Mouse (Mus musculus): ENCODE measurements around the gene Cish.

Gene Cish

DNA sequence AAGGTAGTCTGAATTCAATTTTAAA is at the start of gene Cish:
Gene Cish, plus strand, starts transcription at position 11 of the 25 bp plus-strand sequence.
- no peak for DNase-seq (ENCODE audit: low spot score in 2 of 2)

DNA sequence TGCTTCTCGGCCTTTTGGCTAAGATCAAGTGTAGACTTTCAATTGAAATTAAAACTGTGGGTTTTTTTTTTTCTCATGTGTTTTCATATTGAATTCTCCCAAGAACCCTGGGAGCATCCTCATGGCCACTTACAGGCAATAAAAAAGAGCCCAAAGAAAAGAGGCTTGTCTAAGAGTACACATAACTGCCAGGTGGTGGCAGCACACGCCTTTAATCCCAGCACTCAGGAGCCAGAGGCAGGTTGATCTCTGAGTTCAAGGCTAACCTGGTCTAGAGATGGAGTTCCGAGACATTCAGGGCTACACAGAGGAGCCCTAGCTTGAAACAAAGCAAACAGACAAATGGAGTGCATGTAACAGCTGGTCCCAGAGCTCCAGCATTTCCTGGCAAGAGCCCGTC is 49.7 kb upstream of the Cish start:
- no peak for DNase-seq (ENCODE audit: low spot score in 2 of 2)

DNA sequence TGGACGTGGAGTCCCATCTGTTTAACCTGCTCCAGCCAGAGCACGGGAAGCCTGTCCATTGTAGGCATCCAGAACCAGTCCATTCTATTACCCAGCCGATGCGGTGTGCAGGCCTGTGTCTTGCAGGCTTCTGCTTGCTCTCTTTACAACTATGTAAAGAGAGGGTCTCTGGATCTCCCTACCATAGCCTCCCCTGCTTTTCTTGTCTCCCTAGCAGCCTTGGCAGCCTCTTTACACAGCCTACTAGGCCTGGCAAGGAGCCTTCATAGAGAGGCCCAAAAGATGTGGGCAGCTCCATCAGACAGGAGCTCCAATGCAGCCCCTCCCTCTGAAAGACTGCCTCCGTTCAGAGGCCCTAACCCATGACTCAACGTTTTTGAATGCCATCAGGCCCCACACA is 46.7 kb upstream of the Cish start:
- DNase-seq (ENCODE audit: low spot score in 2 of 2), result no peak

DNA sequence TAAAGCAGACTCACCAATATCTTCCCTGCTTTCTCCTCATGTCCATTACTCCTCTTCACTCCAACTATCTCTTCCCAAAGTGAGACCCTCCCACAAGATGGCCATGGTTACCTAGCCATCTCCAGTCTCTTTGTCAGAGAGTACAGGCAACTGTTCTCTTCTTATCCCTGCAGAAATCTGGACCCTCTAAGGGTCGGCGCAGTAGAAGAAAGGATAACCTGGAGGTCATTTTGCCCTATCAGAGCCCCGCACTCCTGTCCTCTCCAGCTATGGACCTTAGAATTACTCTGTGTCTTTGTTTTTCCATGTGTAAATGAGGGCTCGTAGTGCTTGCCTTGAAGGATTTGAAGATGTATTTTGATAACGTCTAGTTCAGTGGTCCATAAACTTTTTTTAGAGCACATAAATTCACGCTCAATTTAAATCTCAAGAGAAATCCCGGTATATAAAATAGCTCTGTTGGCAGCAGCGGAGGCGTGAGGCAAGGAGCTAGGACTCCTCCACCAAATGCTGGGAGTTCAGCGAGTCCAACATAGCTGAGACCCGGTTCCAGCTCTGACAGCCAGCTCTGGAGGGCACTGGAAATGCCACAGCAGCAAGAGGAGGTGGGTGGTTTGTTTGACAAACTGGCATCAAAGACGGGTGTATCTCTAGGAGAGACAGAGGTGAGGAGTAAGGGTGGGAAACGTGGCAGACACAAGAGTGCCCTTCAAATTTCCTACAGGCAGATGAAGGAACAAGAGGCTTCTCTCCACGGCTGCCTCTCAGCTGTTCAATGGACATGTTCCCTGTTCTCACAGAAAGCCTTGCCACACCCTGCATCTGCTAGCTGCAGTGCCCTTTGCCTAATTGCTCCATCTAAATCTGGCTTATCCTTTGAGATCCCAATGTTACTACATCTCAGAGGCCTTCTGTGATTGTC is 45.1 kb upstream of the Cish start:
- DNase-seq (ENCODE audit: low spot score in 2 of 2), result no peak

DNA sequence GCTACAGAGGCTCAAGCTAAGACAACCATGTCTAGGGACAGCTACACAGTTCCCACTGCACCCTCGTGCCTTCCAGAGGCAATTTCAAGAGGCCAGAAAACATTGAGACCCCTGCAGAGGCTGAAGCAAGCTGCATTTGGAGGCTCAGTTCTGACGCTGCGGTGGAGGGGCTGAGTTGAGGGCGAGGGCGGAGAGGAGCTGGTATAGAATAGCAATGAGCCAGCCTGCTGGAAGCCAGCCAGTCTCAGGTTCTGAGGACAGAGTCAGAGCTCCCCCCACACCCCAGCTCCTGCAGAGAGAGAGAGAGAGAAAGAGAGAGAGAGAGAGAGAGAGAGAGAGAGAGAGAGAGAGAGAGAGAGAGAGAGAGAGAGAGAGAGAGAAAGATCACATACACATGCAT is 43.7 kb upstream of the Cish start:
- no peak for DNase-seq (ENCODE audit: low spot score in 2 of 2)

DNA sequence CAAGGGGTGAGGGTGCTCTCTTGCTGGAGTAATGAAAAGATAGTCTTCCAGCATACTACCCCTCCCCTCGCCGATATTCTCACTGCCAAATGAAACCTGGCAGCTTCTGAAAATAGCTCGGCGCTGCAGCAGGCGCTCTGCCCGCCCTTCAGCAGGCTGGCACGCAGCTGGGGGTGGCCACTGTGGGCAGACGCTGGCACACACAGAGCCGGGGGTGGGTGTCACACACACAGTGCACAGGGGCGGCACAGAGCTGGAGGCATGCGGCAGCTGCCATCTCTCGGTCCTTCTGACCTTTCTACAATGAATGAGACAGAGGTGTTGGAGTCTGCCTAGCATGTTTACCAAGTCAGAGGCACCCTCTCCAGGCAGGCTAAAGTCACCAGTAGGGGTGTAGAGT is 41.4 kb upstream of the Cish start:
- DNase-seq (ENCODE audit: low spot score in 2 of 2), result no peak

DNA sequence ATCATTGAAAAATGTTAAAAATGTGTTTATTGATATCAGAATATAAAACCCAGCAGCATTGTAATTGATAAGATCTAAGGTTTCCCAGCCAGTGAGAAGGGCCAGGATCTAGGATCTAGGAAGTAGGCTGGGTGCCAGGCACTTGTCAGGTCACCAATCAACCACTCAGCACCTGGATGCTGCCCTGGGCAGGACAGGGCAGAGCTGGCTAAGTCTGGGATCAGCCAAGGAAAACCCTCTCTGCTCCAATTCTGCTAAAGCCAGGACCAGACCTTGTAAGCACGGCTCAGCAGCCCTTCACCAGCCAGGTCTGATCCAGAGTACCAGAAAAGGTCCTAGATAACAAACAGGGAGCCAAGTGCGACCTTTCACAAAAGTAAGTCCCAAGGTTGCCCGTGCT is 40.9 kb upstream of the Cish start:
- no peak for DNase-seq (ENCODE audit: low spot score in 2 of 2)

DNA sequence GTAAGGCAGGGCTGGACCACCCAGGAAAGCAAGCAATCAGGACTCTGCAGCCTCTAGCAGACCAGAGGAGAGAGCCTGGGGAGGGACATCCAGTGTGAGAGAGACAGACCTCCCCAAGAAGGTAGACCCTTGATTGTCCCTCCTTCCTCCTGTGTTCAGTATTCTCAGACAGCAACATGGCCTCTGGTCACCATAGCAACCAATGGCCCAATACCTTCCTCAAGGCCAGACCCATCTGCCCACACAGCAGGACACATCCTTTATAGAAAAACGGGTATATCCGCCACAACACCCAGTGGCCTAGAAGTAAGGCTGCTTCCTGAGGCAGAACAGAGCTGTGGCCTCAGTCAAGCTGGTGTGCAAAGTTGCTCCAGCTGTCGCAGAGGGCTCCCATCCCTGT is 40.2 kb upstream of the Cish start:
- DNase-seq (ENCODE audit: low spot score in 2 of 2), result no peak

DNA sequence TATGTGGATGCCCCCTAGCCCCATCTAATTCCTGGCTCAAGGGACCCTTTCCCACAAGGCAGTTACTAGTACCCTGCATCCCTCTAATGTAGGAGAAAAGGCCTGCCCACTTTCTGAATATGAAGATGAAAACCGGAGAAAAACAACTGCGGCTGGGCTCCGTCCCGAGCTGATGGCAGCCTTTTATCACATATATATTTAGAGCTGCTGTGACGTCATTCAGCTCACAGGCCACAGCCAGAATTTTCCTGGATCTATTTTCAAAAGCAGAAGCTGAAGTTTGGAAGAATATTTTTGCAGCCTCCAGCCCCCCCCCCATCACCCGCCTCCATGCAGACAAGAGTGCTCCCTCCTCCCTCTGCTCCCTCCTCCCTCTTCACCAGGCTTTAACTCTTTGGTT is 36.3 kb upstream of the Cish start:
- no peak for DNase-seq (ENCODE audit: low spot score in 2 of 2)

DNA sequence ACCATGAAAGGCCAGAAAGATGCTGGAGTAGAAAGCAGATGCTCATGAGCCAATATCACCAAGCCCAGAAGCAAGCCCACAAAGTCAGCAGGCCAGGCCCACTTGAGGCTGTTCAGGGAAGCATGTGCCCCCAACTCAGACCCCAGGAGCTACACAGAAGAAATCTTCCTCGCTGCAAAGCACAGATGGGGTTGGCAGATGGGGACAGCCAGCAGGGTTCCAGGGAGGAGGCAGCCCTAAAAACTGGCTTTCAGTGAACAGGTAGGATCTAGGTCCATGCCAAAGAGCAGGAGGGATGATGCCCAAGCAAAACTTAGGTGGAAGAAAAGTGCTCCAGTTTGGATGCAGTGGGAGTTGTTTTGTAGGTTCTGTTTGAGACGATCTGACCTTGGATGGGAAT is 35.4 kb upstream of the Cish start:
- no peak for DNase-seq (ENCODE audit: low spot score in 2 of 2)

DNA sequence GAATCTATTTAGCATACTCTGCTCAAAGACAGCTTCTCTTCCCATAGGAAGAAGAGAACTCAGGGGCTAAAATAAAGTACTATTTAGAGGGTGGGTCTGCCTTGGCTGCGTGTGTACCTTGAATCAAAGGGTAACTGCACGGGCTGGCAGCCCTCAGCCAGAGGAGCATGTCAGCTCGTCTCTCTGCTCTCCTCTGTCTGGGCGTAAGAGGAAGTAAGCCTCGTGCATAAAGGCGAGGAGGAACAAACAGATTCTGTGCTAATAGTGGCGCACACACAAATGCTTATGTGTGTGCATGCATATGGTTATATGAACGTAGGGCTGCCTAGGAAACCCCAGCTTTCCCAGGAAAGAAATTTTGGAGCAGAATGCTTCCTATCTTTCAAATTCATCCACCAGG is 35.0 kb upstream of the Cish start:
- no peak for DNase-seq (ENCODE audit: low spot score in 2 of 2)

DNA sequence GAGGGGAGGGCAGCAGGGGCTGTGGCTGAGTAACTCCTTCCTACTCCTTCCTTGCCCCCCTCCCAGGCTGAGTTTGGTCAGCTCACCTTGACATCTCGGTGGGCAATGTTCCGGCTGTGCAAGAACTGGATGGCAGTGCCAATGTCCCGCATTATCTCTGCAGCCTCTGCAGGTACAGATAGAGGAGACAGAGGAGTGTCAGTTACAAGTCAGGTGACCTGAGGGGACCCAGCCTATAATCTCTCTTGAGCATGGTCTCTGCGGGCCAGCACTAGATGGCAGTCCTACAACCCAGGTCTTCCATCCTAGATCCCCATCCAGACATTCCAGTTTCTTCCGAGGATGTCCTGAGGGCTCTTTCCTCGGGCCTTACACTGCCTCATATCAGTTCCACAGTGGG is 34.0 kb upstream of the Cish start:
- no peak for DNase-seq (ENCODE audit: low spot score in 2 of 2)

DNA sequence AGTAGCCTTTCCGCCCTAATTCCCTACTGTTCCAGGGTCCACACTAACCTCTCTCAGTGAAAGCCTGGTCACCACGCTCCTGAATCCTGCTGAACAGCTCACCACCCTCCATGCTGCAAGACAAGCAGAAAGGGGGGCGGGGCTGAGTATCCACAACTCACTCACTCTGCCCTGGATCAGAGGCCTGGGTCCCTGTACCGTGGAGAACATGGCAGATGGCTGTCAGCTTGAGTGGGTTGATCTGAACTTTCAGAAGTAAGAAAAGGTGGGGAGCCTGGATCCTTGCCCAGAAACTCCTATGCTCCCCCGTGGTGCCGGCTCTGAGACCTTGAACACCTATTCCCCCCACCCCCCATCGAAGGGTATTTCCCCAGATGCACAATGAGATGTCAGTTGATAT is 33.5 kb upstream of the Cish start:
- no peak for DNase-seq (ENCODE audit: low spot score in 2 of 2)

DNA sequence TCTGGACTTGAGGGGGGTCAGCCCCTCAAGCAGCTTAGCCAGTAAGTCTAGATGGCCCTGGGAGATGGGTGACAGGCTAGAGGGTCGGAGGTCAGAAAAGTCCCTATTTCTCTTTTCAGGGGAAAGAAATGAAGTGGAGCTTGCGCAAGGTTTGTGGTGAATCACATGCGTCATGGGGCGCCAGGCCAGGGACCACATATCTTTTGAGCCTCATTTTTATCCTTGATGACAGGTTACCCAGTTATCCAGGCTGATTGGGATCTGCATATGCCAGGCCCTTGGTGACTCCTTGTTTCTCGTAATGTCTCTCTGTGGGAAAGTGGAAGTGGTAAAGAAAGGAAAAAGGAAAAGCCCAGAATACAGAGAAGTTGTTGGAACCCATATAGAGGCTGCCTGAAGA is 31.9 kb upstream of the Cish start:
- no peak for DNase-seq (ENCODE audit: low spot score in 2 of 2)

DNA sequence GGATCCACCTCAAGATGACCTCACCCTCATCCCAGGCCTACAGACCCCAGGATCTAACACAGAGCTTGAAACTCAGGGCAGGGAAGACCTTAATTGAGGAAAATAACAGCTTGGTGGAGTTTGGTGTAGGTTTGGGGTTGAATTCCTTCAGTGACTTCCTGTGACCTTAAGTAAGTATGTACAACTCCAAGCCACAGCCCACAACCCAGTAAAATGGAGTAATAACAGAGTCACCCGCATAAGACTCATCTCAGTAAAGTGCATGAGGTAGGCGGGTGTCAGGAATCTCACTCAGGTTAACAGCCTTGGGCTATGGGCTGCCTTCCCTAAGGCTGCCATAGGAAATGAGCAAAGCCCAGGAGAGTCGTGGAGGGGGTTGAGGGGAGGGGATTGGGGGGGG is 31.1 kb upstream of the Cish start:
- no peak for DNase-seq (ENCODE audit: low spot score in 2 of 2)

DNA sequence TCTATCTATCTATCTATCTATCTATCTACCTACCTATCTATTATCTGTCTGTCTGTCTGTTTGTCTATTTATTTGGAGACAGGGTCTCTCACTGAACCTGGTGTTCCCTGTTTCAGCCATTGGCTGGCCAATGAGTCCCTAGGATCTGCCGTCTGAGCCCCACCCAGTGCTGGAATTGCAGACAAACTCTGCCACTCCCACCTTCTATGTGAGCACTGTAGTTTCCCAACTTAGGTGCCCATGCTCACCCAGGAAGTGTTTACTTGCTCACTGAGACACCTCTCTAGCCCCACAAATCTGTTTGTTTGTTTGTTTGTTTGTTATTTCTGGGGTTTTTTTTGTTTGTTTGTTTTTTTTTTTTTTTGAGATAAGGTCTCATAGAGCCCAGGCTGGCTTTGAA is 28.8 kb upstream of the Cish start:
- DNase-seq (ENCODE audit: low spot score in 2 of 2), result no peak

DNA sequence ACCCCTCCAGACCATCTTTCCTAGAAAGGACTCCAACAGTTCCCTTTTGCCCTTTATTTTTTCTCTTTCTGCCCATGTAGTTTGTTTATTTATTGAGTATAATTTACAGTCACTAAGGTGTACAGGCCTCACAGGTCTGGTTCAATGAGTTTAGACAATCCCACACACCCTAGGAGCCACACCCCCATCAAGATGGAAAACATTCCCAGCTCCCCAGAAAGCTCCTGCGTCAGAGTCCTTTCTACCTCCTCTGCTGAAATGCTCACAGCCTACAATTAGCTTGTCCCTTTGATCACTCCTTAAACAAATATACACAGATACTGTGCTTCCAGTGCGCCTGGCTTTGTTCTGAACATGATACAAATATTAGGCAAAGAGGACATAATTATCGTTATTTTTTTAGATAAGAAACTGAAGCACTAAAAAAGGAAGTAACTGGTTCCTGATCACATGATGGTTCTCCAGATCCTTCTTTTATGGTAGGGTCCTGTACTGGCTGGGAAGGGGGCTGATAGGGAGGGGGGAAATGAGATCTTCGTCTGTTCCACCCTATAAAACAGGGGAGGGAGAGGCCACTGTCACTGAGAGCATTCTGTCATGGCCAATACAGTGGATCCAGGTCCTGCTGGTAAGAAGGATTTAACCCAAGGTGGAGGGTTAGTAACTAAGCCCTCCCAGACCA is 28.0 kb upstream of the Cish start:
- DNase-seq (ENCODE audit: low spot score in 2 of 2), result no peak

DNA sequence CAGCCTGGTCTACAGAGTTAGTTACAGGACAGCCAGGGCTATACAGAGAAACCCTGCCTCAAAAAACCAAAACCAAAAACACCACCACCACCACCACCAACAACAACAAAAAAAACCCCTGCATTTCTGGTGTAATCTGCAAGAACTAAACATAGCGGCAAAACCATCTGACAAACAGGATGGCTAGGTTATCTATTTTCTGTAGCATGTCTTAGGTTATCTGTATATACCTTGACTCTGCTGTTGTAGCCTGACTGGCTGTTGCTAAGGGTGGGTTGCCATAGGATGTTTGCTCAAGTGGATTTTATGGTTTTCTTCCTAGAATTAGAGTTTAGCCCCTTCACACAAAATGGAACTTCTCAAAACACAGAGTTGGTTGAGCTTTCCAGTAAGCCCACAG is 26.1 kb upstream of the Cish start:
- DNase-seq (ENCODE audit: low spot score in 2 of 2), result no peak

DNA sequence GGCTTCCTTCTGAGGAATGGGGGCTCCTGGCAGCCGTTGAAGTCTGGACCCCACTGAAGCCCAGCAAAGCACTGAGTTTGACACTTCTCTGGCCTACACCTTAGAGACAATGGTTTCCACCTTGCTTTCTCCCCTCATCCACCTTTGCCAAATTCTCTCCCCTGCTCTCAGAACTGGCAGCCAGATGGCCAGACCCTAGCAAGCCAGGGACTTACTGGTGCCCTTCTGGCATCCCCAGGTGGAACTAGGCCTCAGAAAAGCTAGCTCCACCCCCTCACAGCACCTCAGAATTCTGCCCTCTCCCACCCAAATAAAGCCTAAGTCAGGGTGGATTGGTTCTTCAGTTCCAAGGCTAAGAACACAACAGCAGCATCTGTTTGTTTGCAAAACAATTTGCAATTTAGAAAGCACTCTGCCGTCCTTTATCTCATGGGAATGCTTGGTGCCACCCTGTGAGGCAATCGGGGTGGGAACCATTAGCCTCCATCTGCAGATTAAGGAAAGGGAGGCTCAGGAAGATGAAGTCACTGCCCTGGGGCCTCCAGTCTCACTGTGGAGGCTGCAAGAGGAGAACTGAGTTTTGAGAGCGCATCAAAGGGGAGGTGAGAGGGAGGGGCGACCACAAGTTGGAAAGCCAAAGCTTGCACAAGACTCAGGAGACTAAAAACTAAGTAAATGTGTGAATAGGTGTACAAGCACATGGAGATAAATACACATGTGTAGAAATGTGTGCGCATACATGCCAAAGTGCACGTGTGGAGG is 24.5 kb upstream of the Cish start:
- no peak for DNase-seq (ENCODE audit: low spot score in 2 of 2)

DNA sequence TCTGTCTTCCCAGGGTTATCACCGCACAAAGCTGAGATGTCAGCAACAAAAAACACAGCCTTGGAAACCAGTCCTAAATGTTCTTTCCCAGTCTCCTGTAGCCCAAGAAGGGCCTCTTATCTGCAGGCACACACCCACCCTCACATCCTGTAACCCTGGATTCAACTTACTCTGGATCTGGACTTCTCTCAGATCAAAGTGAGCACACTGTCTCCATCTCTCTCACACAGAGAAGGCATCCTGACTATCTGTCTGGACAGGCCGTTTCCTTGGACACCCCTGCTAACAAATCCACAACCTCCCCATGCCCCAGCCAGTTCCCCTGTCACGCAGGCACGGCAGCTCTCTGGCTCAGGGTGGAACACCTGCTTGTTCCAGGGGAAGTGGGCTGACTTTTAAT is 23.5 kb upstream of the Cish start:
- no peak for DNase-seq (ENCODE audit: low spot score in 2 of 2)

DNA sequence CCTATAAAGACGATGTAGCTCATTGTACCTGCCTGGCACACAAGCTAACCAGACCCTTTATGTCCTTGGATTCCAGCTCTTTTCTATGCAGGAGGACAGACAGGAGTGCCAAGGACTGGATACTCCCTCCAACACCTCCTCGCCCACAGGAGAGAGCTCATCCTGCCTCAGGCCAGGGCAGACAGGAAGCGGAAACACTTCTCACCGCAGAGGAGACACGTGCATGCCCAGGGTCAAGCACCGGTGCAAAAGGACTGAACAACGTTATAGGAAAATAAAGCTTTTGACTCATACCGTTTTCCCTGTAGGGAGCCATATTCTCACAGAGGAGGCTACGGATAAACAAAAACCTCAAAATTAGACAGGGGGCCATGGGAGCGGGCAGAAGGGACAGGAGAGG is 22.6 kb upstream of the Cish start:
- DNase-seq (ENCODE audit: low spot score in 2 of 2), result no peak

DNA sequence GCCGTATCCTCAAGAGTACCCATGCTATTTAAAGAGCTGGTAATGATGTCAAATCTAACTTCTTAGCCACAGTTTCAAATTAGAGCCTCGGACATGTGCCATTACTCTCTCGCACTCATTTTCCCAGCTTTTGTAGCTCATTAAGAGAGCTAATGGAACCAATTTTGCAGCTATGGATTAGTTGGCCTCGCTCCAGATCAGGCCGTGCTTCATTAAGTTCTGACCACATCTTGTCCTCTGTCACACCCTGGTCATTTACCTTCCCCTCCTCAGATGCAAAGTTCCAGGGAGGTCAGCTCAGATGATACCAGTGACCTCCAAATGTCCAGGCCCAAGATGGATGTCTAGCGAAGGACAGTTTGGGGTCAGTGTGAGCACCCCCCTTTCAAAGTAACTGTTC is 21.1 kb upstream of the Cish start:
- no peak for DNase-seq (ENCODE audit: low spot score in 2 of 2)

DNA sequence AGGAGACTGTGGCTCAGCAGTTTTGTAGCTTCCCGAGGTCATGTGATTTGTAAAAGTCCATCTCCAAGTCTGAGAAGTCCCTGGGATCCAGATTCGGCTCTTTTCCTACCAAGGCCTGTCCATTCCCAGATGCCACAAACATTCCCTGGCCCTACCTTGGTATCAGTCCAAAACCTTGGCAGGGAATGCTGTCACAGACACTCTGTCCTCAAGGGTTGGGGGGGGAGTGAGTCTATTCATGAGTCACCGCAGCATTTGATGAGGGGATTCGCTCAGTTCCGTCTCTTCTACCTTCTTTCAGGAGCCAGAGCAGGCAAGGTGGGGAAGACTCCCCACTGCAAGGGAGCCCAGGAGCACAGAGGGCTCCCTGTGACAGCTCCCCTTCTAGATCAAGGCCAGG is 20.1 kb upstream of the Cish start:
- no peak for DNase-seq (ENCODE audit: low spot score in 2 of 2)

DNA sequence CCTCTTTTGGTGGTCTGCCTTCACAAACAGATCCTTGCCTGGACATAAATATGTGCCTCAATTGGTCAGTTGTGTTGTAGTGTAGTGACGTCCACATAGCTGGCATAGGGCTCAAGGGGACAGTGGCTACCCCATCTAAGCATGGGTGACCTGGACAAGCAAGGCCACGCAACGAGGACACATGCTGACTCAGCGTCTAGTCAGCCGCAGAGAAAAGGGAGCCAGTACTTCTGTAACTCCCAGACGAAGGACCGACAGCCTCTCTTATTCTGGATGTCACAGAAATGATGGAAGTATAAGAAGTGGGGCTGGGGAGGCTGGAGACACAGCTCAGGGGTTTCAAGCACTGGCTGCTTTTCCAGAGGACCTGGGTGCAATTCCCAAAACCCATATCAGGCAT is 18.2 kb upstream of the Cish start:
- no peak for DNase-seq (ENCODE audit: low spot score in 2 of 2)

Data from spleen, postnatal 14 days (tissue).